Mouse (Mus musculus) kidney, adult 8-10 months (tissue): Measurements from ENCODE around the gene Gm10681.
A peak's percentile ranks its signal among the peaks of the same experiment; 100 is the strongest.
"Not testable (repeated sequence)": the region's sequence is repeated elsewhere in the genome, so short reads cannot be mapped to it uniquely, and the experiment has no call there.

Experiments used
- DNase-seq, 2 experiments: peaks; one replicate each; pipeline ENCODE4 v3.0.0; 2022

Gene Gm10681

DNA sequence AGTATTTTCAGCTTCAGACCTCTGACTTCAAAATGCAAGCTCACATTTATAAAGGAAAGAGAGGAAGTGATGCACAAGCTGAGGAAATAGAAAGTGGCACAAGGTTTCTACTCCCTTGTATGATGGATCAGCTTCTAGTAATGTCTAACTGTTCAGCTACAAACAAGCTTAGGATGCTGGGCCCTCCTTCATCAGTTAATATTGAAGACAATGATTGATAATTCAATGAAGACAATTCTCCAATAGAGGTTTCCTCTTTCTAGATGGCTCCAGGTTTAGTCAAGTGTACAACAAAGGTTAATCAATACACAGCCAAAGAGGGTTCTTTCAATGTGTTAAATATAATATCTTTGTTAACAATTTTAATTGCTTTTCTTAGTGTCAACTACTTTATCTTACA, at the start of gene Gm10681:
Gene Gm10681, minus strand, starts transcription at position 101 of the 400 bp plus-strand sequence.
- DNase-seq, result no peak

DNA sequence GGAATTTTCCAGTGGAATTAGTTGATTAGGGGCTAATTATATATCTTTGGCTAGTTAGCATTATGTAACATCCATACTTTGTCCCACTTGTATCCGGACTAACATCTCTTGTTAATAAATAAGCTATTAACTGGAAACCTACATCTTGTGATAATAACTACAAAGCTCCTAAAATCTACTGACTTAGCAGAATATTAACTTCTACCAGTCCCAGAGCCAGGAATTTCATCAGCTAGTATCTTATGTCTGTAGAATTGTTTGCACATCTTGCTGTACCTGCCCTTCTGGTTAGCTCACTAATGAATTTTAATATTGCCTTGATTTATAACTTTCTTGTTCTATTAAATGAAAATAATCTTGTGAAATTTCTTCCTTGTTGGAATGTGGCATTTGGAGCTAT, 46.5 kb upstream of the Gm10681 start:
- DNase-seq, result no peak

DNA sequence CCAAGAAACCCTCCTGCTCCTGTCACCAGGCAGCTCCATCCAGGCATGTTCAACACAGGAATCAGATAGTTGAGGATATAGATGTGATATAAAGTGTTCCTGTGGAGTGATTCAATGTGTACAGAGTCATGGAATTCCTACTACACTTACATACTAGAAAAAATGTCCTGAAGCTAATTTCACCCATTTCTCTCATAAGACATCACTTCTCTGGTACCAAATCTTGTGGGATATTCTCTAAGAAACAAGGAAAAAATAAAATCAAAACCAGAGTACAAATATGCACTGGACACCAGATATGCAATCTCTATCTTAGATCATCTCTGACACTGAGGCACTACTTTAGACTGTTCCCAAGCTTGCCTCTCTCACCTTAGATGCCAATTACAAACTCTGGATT, 41.5 kb upstream of the Gm10681 start, which contains the start of gene Hsd3b5:
Gene Hsd3b5, minus strand, starts transcription at position 101 of the 400 bp plus-strand sequence.
- no peak for DNase-seq

DNA sequence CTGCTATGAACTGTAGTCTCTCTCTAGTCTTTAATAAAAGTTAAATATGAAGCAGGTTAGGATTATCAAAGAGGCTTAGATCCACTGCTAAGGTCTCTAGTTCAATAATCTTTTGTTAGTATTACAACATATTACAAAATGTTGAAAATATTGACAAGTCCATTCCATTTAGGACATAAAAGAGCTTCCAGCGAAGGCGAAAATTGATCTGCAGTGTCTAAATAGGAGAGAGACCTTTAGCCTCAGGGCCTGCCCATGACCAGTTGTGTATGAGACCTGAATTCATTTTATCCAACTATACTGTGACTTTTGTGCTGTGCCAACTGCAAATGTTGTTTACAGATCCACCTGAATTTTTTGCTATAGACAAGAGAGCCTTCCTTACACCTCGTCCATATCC, 41.0 kb upstream of the Gm10681 start:
- DNase-seq, result no peak

DNA sequence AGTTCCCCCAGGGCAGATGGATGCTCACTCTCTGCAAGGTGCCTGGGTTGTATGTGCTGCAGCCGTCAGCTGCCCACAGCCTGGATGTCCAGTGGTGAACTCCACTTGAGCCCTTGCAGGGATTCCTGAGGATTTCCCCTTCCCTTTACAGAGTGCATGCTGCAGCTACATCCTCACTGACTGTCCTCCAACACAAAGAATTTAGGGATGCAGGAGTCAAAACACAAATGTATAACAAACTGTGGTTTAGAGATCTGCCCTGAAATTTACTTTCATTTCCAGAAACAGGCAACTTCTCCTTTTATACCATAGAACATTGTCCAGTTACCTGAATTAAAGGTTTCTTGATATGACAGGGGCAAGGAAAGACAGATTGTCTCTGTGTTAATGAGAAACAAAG, 28.2 kb upstream of the Gm10681 start:
- not testable (repeated sequence) for DNase-seq

DNA sequence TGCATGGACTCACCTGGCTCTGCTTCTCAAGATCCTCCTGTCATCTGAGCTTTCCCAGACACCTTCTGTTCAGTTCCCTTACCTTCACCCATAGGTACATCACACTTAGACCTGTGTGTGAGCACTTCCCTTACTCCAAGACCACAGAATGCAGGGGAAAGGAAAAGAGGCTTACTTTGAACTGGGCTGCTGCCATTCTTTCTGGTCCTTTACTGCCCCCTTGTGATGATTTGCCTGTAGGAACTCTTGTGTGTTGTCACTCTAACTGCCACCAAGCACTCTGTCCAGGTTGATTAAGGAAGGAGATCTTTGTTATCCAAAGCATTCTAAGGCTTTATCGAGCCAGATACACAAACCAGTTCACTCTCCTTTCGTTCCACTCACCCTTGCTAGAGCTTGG, 27.6 kb upstream of the Gm10681 start:
- peak in 1 of 2 experiments; percentile 21 for DNase-seq

DNA sequence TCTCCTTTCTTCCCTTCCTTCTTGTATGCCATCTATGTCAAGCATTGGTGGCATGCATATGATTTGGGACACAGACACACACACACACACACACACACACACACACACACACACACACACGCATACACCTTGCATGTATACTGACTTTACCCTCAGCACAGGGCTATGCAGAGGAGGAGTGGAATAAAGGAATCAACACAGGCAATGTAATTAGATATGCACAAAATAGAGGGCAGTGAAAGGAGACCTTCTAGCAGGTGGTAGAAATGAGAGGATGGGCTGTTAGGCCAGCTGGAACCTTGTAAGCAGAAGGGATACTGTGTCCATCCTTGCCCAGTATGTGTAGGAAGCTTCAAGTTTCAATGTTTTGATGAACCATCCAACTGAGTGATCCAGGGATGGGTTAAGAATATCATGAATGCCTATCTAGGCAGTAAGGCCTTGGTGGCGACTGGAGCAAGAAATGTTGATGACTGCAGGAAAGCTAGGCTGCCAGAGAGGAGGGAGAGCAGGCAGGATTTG, 25.9 kb upstream of the Gm10681 start:
- DNase-seq, result not testable (repeated sequence)

DNA sequence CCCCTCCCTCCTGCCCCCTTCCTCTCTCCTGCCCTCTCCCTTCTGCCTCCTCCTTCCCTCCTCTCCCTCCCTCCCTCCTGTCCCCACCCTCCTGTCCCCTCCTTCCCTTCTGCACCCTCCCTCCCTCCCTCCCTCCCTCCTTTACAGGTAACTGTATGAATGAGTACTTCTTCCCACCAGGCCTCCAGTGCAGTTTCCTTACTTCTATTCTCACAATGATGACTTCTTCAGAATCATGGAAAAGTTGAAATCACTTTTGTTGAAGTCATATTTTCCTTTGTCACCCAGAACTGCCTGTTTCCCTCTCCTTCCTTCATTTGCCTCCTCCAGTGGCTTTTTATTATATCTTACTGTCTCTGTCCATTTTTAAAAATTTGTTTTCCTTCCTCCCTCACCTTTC, 25.4 kb upstream of the Gm10681 start:
- DNase-seq, result no peak

DNA sequence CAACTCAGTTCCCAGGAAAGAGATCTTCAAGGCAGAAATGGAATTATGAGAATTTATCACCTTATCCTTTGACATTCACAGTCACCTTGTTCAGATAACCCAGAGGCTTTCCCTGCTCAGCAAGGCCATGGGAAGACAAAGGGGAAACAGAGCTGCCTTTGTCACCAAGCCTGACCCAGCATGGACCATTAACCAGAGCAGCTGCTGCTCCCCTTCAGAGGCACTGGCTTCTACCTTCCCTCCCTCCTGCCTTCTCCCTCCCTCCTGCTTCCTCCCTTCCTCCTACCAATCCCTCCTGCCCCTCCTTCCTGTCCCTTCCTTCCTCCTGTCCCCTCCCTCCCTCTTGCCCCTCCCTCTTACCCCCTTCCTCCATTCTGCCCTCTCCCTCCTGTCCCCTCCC, 24.9 kb upstream of the Gm10681 start:
- DNase-seq, result not testable (repeated sequence)

DNA sequence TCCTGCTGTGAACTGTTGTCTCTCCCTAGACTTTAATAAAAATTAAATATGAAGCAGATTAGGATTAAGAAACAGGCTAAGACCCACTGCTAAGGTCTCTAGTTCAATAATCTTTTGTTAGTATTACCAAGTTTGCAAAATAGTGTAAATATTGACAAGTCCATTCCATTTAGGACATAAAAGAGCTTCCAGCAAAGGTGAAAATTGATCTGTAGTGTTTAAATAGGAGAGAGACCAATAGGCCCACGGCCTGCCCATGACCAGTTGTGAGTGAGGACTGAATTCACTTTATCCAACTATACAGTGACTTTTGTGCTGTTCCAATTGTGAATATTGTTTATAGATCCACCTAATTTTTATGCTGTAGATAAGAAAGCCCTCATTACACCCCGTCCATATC, 886 bp downstream of the Gm10681 start:
- no peak for DNase-seq

DNA sequence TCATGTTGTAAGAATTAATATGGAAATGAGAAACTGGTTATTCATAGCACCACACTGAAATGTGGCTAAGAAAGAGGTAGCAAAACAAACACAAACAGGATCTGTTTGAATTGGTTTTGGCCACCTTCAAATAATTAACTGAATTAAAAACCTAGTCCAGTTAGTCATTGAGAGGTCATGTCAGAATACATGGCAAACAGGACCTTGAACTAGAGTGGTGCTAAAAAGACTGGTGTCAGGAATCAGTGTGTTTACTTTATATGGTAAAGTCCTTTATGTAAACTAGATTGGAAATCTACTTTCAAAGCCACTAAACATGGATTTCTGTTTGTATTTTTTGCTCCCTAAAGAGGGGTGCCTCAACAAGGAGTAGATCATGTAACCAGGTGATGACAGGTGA, 6.0 kb downstream of the Gm10681 start:
- not testable (repeated sequence) for DNase-seq

DNA sequence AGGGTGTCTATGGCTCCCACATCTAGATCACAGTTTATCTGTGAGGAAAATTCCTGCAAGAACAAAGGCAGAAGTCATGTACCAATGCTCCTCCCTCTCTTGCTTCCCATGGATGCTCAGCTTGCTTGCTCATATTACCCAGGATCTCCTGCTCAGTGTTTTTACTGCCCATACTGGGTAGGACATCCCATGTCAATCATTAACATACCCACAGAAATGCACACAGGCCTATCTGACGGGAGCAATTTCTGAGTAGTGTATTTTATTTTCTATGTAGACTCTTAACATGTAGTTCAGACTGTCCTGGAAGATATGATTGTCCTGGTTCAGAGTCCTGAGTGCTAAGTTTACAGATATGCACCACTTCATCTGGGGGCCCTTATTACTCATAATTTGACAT, 6.4 kb downstream of the Gm10681 start:
- DNase-seq, result not testable (repeated sequence)

DNA sequence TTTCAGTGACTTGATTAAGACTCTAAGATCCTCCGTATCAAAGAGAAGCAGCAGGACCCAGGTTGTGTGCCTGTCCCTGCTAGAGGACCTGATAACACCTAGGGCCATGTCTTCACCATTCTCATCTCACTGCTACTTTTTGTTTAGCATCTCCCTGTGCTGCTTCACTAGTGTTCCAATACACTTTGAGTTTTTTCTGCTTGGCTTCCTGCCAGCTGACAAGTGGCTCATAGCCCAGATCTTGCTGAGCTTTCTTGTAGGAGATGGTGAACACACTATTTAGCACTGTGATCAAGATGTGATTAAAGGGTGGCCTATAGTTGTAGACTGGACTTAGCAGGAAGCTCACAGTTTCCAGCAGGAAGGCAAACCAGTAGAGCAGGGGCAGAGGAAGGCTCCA, 7.6 kb downstream of the Gm10681 start:
- DNase-seq, result peak; percentile 63 to 73

DNA sequence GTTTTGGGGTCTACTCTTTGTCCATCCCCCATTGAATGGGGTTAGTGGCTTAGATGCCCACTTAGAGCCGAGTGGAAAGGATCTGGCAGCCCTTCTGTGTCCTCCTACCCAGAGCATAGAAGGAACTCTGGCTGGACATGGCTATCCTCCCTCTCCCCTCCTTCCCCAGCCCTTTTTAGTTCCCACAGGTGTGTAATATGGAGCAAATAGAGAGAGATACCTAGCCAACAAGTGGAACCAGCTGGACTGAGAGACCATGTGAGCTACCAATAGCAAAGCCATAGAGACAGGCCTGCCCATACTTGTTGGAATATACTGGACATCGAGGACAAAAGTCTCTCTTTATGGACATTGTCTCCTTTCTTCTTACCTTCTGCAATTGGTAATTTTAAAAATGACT, 20.9 kb downstream of the Gm10681 start:
- DNase-seq, result not testable (repeated sequence)

DNA sequence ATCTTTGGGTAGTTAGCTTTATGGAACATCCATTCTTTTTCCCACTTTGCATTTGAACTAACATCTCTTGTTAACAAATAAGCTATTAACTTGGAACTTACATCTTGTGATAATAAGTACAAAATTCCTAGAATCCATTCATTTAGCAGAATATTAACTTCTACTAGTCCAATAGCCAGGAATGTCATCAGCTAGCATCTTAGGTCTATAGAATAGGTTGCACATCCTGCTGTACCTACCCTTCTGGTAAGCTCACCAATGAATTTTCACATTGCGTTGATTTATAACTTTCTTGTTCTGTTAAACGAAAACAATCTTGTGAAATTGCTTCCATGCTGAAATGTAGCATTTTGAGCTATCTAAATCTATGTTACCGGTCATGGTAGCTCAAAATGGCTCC, 23.7 kb downstream of the Gm10681 start:
- not testable (repeated sequence) for DNase-seq

DNA sequence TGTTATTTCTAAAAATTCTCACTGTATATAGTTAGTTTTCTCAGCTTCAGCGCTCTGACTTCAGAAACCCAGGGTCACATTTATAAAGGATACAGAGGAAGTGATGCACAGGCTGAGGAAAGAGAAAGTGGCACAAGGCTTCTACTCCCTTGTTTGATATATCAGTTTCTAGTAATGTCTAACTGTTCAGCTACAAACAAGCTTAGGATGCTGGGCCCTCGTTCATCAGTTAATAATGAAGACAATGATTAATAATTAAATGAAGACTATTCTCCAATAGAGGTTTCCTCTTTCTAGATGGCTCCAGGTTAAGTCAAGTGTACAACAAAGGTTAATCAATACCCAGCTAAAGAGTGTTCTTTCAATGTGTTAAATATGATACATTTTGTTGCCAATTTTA, 24.8 kb downstream of the Gm10681 start:
- not testable (repeated sequence) for DNase-seq

DNA sequence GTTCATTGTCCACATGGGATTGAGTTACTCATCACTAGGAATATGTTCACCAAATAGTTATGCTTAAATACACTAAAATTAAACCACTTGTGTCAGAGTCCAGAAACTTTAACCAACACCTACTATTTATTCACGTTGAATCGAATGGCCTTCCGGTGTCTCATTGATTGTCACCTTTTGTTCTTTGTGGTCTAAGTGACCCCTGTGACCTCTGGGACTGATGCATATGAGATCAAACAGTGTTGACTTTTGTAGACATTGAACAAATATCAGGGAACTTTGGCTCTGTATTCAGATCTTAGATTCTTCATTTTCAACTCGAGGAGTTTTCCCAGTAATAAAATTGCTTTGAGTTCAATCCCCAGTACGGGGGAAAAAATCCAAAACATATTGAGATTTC, 27.9 kb downstream of the Gm10681 start:
- DNase-seq, result not testable (repeated sequence)

DNA sequence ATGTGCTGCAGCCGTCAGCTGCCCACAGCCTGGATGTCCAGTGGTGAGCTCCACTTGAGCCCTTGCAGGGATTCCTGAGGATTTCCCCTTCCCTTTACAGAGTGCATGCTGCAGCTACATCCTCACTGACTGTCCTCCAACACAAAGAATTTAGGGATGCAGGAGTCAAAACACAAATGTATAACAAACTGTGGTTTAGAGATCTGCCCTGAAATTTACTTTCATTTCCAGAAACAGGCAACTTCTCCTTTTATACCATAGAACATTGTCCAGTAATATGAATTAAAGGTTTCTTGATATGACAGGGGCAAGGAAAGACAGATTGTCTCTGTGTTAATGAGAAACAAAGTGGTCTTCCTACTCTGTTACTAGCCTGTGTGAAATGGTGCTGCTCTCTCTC, 37.8 kb downstream of the Gm10681 start:
- DNase-seq, result not testable (repeated sequence)

DNA sequence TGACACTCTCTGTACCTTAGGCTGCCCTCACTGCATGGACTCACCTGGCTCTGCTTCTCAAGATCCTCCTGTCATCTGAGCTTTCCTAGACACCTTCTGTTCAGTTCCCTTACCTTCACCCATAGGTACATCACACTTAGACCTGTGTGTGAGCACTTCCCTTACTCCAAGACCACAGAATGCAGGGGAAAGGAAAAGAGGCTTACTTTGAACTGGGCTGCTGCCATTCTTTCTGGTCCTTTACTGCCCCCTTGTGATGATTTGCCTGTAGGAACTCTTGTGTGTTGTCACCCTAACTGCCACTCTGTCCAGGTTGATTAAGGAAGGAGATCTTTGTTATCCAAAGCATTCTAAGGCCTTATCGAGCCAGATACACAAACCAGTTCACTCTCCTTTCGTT, 38.4 kb downstream of the Gm10681 start:
- DNase-seq, result not testable (repeated sequence)

DNA sequence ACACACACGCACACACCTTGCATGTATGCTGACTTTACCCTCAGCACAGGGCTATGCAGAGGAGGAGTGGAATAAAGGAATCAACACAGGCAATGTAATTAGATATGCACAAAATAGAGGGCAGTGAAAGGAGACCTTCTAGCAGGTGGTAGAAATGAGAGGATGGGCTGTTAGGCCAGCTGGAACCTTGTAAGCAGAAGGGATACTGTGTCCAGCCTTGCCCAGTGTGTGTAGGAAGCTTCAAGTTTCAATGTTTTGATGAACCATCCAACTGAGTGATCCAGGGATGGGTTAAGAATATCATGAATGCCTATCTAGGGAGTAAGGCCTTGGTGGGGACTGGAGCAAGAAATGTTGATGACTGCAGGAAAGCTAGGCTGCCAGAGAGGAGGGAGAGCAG, 40.1 kb downstream of the Gm10681 start:
- not testable (repeated sequence) for DNase-seq

DNA sequence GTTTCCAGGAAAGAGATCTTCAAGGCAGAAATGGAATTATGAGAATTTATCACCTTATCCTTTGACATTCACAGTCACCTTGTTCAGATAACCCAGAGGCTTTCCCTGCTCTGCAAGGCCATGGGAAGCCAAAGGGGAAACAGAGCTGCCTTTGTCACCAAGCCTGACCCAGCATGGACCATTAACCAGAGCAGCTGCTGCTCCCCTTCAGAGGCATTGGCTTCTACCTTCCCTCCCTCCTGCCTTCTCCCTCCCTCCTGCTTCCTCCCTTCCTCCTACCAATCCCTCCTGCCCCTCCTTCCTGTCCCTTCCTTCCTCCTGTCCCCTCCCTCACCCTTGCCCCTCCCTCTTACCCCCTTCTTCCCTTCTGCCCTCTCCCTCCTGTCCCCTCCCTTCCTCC, 41.0 kb downstream of the Gm10681 start:
- not testable (repeated sequence) for DNase-seq

DNA sequence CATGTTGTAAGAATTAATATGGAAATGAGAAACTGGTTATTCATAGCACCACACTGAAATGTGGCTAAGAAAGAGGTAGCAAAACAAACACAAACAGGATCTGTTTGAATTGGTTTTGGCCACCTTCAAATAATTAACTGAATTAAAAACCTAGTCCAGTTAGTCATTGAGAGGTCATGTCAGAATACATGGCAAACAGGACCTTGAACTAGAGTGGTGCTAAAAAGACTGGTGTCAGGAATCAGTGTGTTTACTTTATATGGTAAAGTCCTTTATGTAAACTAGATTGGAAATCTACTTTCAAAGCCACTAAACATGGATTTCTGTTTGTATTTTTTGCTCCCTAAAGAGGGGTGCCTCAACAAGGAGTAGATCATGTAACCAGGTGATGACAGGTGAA, 63.6 kb downstream of the Gm10681 start:
- not testable (repeated sequence) for DNase-seq

DNA sequence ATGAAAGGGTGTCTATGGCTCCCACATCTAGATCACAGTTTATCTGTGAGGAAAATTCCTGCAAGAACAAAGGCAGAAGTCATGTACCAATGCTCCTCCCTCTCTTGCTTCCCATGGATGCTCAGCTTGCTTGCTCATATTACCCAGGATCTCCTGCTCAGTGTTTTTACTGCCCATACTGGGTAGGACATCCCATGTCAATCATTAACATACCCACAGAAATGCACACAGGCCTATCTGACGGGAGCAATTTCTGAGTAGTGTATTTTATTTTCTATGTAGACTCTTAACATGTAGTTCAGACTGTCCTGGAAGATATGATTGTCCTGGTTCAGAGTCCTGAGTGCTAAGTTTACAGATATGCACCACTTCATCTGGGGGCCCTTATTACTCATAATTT, 64.1 kb downstream of the Gm10681 start:
- not testable (repeated sequence) for DNase-seq

DNA sequence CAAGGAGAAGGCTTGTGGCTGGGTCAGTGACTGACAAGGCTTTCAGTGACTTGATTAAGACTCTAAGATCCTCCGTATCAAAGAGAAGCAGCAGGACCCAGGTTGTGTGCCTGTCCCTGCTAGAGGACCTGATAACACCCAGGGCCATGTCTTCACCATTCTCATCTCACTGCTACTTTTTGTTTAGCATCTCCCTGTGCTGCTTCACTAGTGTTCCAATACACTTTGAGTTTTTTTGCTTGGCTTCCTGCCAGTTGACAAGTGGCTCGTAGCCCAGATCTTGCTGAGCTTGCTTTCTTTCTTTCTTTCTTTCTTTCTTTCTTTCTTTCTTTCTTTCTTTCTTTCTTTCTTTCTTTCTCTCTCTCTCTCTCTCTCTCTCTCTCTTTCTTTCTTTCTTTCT, 65.8 kb downstream of the Gm10681 start:
- DNase-seq, result not testable (repeated sequence)

DNA sequence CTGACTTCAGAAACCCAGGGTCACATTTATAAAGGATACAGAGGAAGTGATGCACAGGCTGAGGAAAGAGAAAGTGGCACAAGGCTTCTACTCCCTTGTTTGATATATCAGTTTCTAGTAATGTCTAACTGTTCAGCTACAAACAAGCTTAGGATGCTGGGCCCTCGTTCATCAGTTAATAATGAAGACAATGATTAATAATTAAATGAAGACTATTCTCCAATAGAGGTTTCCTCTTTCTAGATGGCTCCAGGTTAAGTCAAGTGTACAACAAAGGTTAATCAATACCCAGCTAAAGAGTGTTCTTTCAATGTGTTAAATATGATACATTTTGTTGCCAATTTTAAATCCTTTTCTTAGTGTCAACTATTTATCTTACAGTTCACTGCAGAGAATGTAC, 78.2 kb downstream of the Gm10681 start, which contains the start of gene Hsd3b4:
Gene Hsd3b4, minus strand, starts transcription at position 101 of the 400 bp plus-strand sequence.
- not testable (repeated sequence) for DNase-seq
